Mouse (Mus musculus): ENCODE measurements around the gene Draxin.

DNA sequence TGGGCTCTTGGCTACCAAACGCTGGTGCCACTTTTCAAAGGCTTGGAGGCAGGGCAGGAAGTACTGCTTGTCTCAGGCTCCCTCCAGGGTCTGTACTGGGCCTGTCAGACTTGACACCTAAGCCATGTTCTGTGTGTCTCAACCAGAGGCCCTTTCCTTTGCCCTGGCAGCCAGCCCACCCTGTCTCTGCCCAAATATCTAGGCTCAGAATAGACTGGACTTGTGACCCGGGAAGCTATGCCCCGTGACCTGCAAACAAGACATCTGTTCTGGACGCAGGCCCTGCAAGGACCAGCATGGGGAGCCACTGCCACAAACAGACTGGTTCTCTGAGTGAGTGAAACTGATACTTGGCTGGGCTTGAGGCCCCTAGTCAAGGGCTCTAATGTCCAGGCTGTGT is 73.7 kb downstream of the Draxin start:
- TF ChIP-seq POLR2A (IDR thresholded peaks at IDR 0.05; ENCODE audit: low read depth, low read length) (no peak), CTCF (IDR thresholded peaks at IDR 0.05; ENCODE audit: extremely low read depth, insufficient read depth, insufficient read length, insufficient replicate concordance) (no peak)
